Mouse (Mus musculus): Measurements from ENCODE around the gene Vmn2r43.
"Not testable (repeated sequence)": the region's sequence is repeated elsewhere in the genome, so short reads cannot be mapped to it uniquely, and the experiment has no call there.

- not testable (repeated sequence) for TF ChIP-seq JUN (IDR thresholded peaks at IDR 0.05; ENCODE audit: insufficient read depth, low read depth, low read length); NELFE (IDR thresholded peaks at IDR 0.05; ENCODE audit: low read depth, low read length); CTCF (conservative IDR thresholded peaks at IDR 0.05 in 1 of 2, IDR thresholded peaks at IDR 0.05 in 1 of 2; ENCODE audit: low read depth in 2 of 2, low read length in 2 of 2)
Observed at GRCm38 (mm10) chr7:8200220-8200619, 60.2 kb downstream of the Vmn2r43 start, which contains the start of gene Vmn2r42.

Measured in CH12.LX (cell line).